Mouse (Mus musculus): ENCODE data around the gene Hoga1. TPM values are rescaled to one million over a fixed set of nuclear protein-coding genes. Genes with fewer than 3 reads are reported as not detected.

Hoga1 gene
- polyA plus RNA-seq, 1 experiment: 0.84 TPM

GRCm38 (mm10) chr19:42089748-42090595 lies 44.6 kb downstream of the Hoga1 start, which contains the start of gene Pi4k2a:
Gene Pi4k2a, plus strand, starts transcription at chr19:42090470.
- TF ChIP-seq POLR2A (IDR thresholded peaks at IDR 0.05; ENCODE audit: control insufficient read depth, extremely low read depth, insufficient read depth, low read length, poor library complexity) (peak; percentile 62; the same call in 1 of the 2 replicates), CTCF (IDR thresholded peaks at IDR 0.05; ENCODE audit: borderline replicate concordance, control insufficient read depth, extremely low read depth, insufficient read depth, low read length, poor library complexity) (peak; percentile 47; the same call in 1 of the 2 replicates)
- peak; percentile 98 for DNase-seq
- Histone ChIP-seq H3K4me3 (ENCODE audit: control insufficient read depth, insufficient read depth, low read length) (peak within 1 kb of the TSS; percentile 61), H3K36me3 (ENCODE audit: control insufficient read depth, insufficient read depth, low read length) (no peaks in the 10 kb centered on the region), H3K4me1 (replicated peaks; ENCODE audit: control insufficient read depth, insufficient read depth, low read length) (peaks cover 9% of the 10 kb centered on the region), H3K27ac (ENCODE audit: control insufficient read depth, insufficient read depth, low read length) (peak within 1 kb of the TSS; percentile 71), H3K27me3 (ENCODE audit: control insufficient read depth, insufficient read depth, low read length) (peaks cover 6% of the 10 kb centered on the region; the same call in 1 of the 2 replicates)
- under 1% methylated on average over 55 of the region's 55 CpGs for WGBS

- Histone ChIP-seq H3K27me3 (ENCODE audit: control insufficient read depth, insufficient read depth, low read length) (peaks cover 6% of the 10 kb centered on the region; the same call in 1 of the 2 replicates), H3K36me3 (ENCODE audit: control insufficient read depth, insufficient read depth, low read length) (no peaks in the 10 kb centered on the region), H3K4me3 (ENCODE audit: control insufficient read depth, insufficient read depth, low read length) (peak overlapping the region; percentile 61), H3K27ac (ENCODE audit: control insufficient read depth, insufficient read depth, low read length) (no peak overlapping the region), H3K4me1 (replicated peaks; ENCODE audit: control insufficient read depth, insufficient read depth, low read length) (peaks cover 9% of the 10 kb centered on the region)
- DNase-seq: peak; percentile 48
- WGBS: under 1% methylated on average over 52 of the region's 52 CpGs
- TF ChIP-seq CTCF (IDR thresholded peaks at IDR 0.05; ENCODE audit: borderline replicate concordance, control insufficient read depth, extremely low read depth, insufficient read depth, low read length, poor library complexity) (no peak), POLR2A (IDR thresholded peaks at IDR 0.05; ENCODE audit: control insufficient read depth, extremely low read depth, insufficient read depth, low read length, poor library complexity) (no peak)
These were observed 45.3 kb downstream of the Hoga1 start for GRCm38 (mm10) chr19:42090637-42091141.

- H3K4me3 ChIP-seq (ENCODE audit: control insufficient read depth, insufficient read depth, low read length): no peak overlapping the region
- H3K36me3 ChIP-seq (ENCODE audit: control insufficient read depth, insufficient read depth, low read length): peaks cover 7% of the 10 kb centered on the region; the same call in 1 of the 2 replicates
- H3K27ac ChIP-seq (ENCODE audit: control insufficient read depth, insufficient read depth, low read length): no peak overlapping the region
- H3K4me1 ChIP-seq (replicated peaks; ENCODE audit: control insufficient read depth, insufficient read depth, low read length): no peaks in the 10 kb centered on the region
- no peak for TF ChIP-seq POLR2A (IDR thresholded peaks at IDR 0.05; ENCODE audit: control insufficient read depth, extremely low read depth, insufficient read depth, low read length, poor library complexity)
- TF ChIP-seq CTCF (IDR thresholded peaks at IDR 0.05; ENCODE audit: borderline replicate concordance, control insufficient read depth, extremely low read depth, insufficient read depth, low read length, poor library complexity): no peak
- 91% methylated on average over 3 of the region's 3 CpGs for WGBS
- no peaks in the 10 kb centered on the region for H3K27me3 ChIP-seq (ENCODE audit: control insufficient read depth, insufficient read depth, low read length)
- DNase-seq: no peak
These were observed 54.0 kb downstream of the Hoga1 start for GRCm38 (mm10) chr19:42099406-42099805.

- WGBS: 96% methylated on average over 9 of the region's 9 CpGs
- H3K27ac ChIP-seq (ENCODE audit: control insufficient read depth, insufficient read depth, low read length): no peak overlapping the region
- no peaks in the 10 kb centered on the region for H3K4me1 ChIP-seq (replicated peaks; ENCODE audit: control insufficient read depth, insufficient read depth, low read length)
- no peak overlapping the region for H3K4me3 ChIP-seq (ENCODE audit: control insufficient read depth, insufficient read depth, low read length)
- TF ChIP-seq POLR2A (IDR thresholded peaks at IDR 0.05; ENCODE audit: control insufficient read depth, extremely low read depth, insufficient read depth, low read length, poor library complexity): no peak
- TF ChIP-seq CTCF (IDR thresholded peaks at IDR 0.05; ENCODE audit: borderline replicate concordance, control insufficient read depth, extremely low read depth, insufficient read depth, low read length, poor library complexity): no peak
- no peak for DNase-seq
- H3K27me3 ChIP-seq (ENCODE audit: control insufficient read depth, insufficient read depth, low read length): no peaks in the 10 kb centered on the region
- H3K36me3 ChIP-seq (ENCODE audit: control insufficient read depth, insufficient read depth, low read length): peaks cover 16% of the 10 kb centered on the region
These were observed 59.3 kb downstream of the Hoga1 start for GRCm38 (mm10) chr19:42104681-42105080.

- no peak for DNase-seq
- Histone ChIP-seq H3K27me3 (ENCODE audit: control insufficient read depth, insufficient read depth, low read length) (no peaks in the 10 kb centered on the region), H3K4me1 (replicated peaks; ENCODE audit: control insufficient read depth, insufficient read depth, low read length) (no peaks in the 10 kb centered on the region), H3K27ac (ENCODE audit: control insufficient read depth, insufficient read depth, low read length) (no peak overlapping the region), H3K4me3 (ENCODE audit: control insufficient read depth, insufficient read depth, low read length) (no peak overlapping the region), H3K36me3 (ENCODE audit: control insufficient read depth, insufficient read depth, low read length) (peaks cover 20% of the 10 kb centered on the region)
- 96% methylated on average over 4 of the region's 4 CpGs for WGBS
- no peak for TF ChIP-seq POLR2A (IDR thresholded peaks at IDR 0.05; ENCODE audit: control insufficient read depth, extremely low read depth, insufficient read depth, low read length, poor library complexity)
- TF ChIP-seq CTCF (IDR thresholded peaks at IDR 0.05; ENCODE audit: borderline replicate concordance, control insufficient read depth, extremely low read depth, insufficient read depth, low read length, poor library complexity): no peak
These were observed 70.4 kb downstream of the Hoga1 start for GRCm38 (mm10) chr19:42115783-42116335.

- Histone ChIP-seq H3K27me3 (ENCODE audit: control insufficient read depth, insufficient read depth, low read length) (no peaks in the 10 kb centered on the region), H3K4me3 (ENCODE audit: control insufficient read depth, insufficient read depth, low read length) (no peak overlapping the region), H3K36me3 (ENCODE audit: control insufficient read depth, insufficient read depth, low read length) (peaks cover 22% of the 10 kb centered on the region), H3K4me1 (replicated peaks; ENCODE audit: control insufficient read depth, insufficient read depth, low read length) (no peaks in the 10 kb centered on the region), H3K27ac (ENCODE audit: control insufficient read depth, insufficient read depth, low read length) (no peak overlapping the region)
- TF ChIP-seq CTCF (IDR thresholded peaks at IDR 0.05; ENCODE audit: borderline replicate concordance, control insufficient read depth, extremely low read depth, insufficient read depth, low read length, poor library complexity) (no peak), POLR2A (IDR thresholded peaks at IDR 0.05; ENCODE audit: control insufficient read depth, extremely low read depth, insufficient read depth, low read length, poor library complexity) (no peak)
- DNase-seq: no peak
- over 99% methylated on average over 9 of the region's 9 CpGs for WGBS
These were observed 72.7 kb downstream of the Hoga1 start for GRCm38 (mm10) chr19:42118142-42118541.

All from thymus, adult 2 months (tissue).